Mouse (Mus musculus): ENCODE results near the gene Phykpl. TPM values are rescaled to one million over a fixed set of nuclear protein-coding genes. Genes with fewer than 3 reads are reported as not detected.

Gene Phykpl
- polyA plus RNA-seq, 1 experiment from 2014 or later: 16.1 TPM

DNA sequence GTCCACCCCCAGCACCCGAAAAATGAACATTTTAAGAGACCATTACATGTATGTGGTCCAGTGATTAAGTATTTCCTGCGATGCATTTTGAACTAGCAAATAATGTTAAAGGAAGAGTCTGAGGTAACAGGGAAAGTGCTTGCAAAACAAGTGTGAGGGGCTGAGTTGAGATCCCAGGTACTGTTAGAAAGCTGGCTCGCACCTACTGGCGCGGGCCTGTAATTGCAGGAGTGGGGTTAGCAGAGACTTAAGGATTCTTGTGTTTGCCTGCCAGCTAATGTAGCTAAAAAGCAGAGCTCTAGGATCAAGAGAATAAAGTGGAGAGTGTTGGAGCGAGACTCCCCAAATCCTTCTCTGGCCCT lies 51.7 kb downstream of the Phykpl start:
- Histone ChIP-seq H3K4me2 (ENCODE audit: low read length) (peak overlapping the region; percentile 82), H3K27me3 (ENCODE audit: control insufficient read depth, insufficient read depth, low read length) (no peaks in the 10 kb centered on the region), H3K9ac (ENCODE audit: low read length) (peak overlapping the region; percentile 80), H3K9me3 (ENCODE audit: control insufficient read depth, low read length) (no peaks in the 10 kb centered on the region), H3K4me1 (ENCODE audit: control insufficient read depth in 2 of 2, insufficient read depth in 2 of 2, low read length in 2 of 2) (peaks cover 2 to 11% of the 10 kb centered on the region in 2 experiments; a peak in 3 of 4 replicates), H3K27ac (replicated peaks in 1 of 2; ENCODE audit: control insufficient read depth in 1 of 2, insufficient read depth in 1 of 2, low read depth in 2 of 2, low read length in 2 of 2) (peak overlapping the region; percentile 66 to 76), H3K4me3 (ENCODE audit: control insufficient read depth in 1 of 2, insufficient read depth in 1 of 2, low read depth in 1 of 2, low read length in 2 of 2) (peak overlapping the region; percentile 80), H3K36me3 (ENCODE audit: control insufficient read depth, insufficient read depth, low read length) (0 out of 2 replicates have a peak, but pooled peaks cover 3% of the 10 kb centered on the region)
- WGBS: 2% methylated on average over 6 of the region's 6 CpGs
- ATAC-seq (ENCODE audit: insufficient number of reproducible peaks, insufficient read depth, low FRiP score, low read depth): no peak

DNA sequence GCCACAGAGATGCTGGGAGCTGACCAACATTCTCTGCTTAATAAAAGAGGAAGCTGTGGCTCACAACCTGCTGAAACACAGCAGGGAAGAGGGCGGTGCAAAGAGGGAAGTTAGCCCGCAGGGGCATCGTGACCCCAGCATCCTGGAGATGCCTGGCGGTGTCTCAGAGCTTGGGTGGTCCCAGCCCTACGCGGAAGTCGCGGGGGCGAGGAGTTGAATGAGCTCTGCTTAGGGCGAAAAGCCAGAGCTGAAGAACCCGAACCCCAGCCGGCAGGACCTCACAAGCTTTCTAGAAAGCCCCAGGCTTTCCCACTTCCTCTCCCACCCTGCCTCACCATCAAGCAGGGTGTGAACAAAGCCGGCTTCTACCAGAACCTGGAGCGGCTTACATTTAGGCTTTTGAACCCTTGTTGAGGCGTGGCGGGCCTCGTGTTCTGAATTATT lies 53.4 kb downstream of the Phykpl start:
- Histone ChIP-seq H3K27me3 (ENCODE audit: control insufficient read depth, insufficient read depth, low read length) (no peaks in the 10 kb centered on the region), H3K4me1 (ENCODE audit: control insufficient read depth in 2 of 2, insufficient read depth in 2 of 2, low read length in 2 of 2) (peaks cover 2 to 11% of the 10 kb centered on the region in 2 experiments; a peak in 3 of 4 replicates), H3K4me2 (ENCODE audit: low read length) (peak overlapping the region; percentile 54), H3K27ac (replicated peaks in 1 of 2; ENCODE audit: control insufficient read depth in 1 of 2, insufficient read depth in 1 of 2, low read depth in 2 of 2, low read length in 2 of 2) (peak overlapping the region; percentile 41 to 44; a peak in 3 of 4 replicates), H3K9me3 (ENCODE audit: control insufficient read depth, low read length) (no peaks in the 10 kb centered on the region), H3K36me3 (ENCODE audit: control insufficient read depth, insufficient read depth, low read length) (0 out of 2 replicates have a peak, but pooled peaks cover 7% of the 10 kb centered on the region), H3K4me3 (ENCODE audit: control insufficient read depth in 1 of 2, insufficient read depth in 1 of 2, low read depth in 1 of 2, low read length in 2 of 2) (no peak overlapping the region; a peak in 1 of 4 replicates), H3K9ac (ENCODE audit: low read length) (peak overlapping the region; percentile 2; the same call in 1 of the 2 replicates)
- ATAC-seq (ENCODE audit: insufficient number of reproducible peaks, insufficient read depth, low FRiP score, low read depth): no peak
- WGBS: 3% methylated on average over 17 of the region's 17 CpGs

- no peak overlapping the region for H3K4me3 ChIP-seq (ENCODE audit: control insufficient read depth in 1 of 2, insufficient read depth in 1 of 2, low read depth in 1 of 2, low read length in 2 of 2)
- peak overlapping the region; percentile 54 for H3K4me2 ChIP-seq (ENCODE audit: low read length)
- H3K4me1 ChIP-seq (ENCODE audit: control insufficient read depth in 2 of 2, insufficient read depth in 2 of 2, low read length in 2 of 2): peaks cover 4 to 11% of the 10 kb centered on the region in 2 experiments; a peak in 3 of 4 replicates
- H3K27me3 ChIP-seq (ENCODE audit: control insufficient read depth, insufficient read depth, low read length): no peaks in the 10 kb centered on the region
- H3K36me3 ChIP-seq (ENCODE audit: control insufficient read depth, insufficient read depth, low read length): peaks cover 12% of the 10 kb centered on the region; the same call in 1 of the 2 replicates
- 72% methylated on average over 5 of the region's 5 CpGs for WGBS
- H3K9ac ChIP-seq (ENCODE audit: low read length): no peak overlapping the region
- no peak for ATAC-seq (ENCODE audit: insufficient number of reproducible peaks, insufficient read depth, low FRiP score, low read depth)
- no peaks in the 10 kb centered on the region for H3K9me3 ChIP-seq (ENCODE audit: control insufficient read depth, low read length)
- H3K27ac ChIP-seq (replicated peaks in 1 of 2; ENCODE audit: control insufficient read depth in 1 of 2, insufficient read depth in 1 of 2, low read depth in 2 of 2, low read length in 2 of 2): peak overlapping the region in 1 of 2 experiments; percentile 44; a peak in 2 of 4 replicates
Measured at GRCm38 (mm10) chr11:51638497-51638896, 53.9 kb downstream of the Phykpl start.

- no peak for ATAC-seq (ENCODE audit: insufficient number of reproducible peaks, insufficient read depth, low FRiP score, low read depth)
- Histone ChIP-seq H3K9ac (ENCODE audit: low read length) (no peak overlapping the region), H3K9me3 (ENCODE audit: control insufficient read depth, low read length) (no peaks in the 10 kb centered on the region), H3K4me3 (ENCODE audit: control insufficient read depth in 1 of 2, insufficient read depth in 1 of 2, low read depth in 1 of 2, low read length in 2 of 2) (no peak overlapping the region), H3K27me3 (ENCODE audit: control insufficient read depth, insufficient read depth, low read length) (no peaks in the 10 kb centered on the region), H3K36me3 (ENCODE audit: control insufficient read depth, insufficient read depth, low read length) (peaks cover 27% of the 10 kb centered on the region), H3K27ac (replicated peaks in 1 of 2; ENCODE audit: control insufficient read depth in 1 of 2, insufficient read depth in 1 of 2, low read depth in 2 of 2, low read length in 2 of 2) (no peak overlapping the region), H3K4me1 (ENCODE audit: control insufficient read depth in 2 of 2, insufficient read depth in 2 of 2, low read length in 2 of 2) (peaks cover 5 to 7% of the 10 kb centered on the region in 2 experiments; a peak in 2 of 4 replicates), H3K4me2 (ENCODE audit: low read length) (no peak overlapping the region)
- WGBS: 81% methylated on average over 7 of the region's 7 CpGs
Measured at GRCm38 (mm10) chr11:51640748-51641147, 56.2 kb downstream of the Phykpl start.

DNA sequence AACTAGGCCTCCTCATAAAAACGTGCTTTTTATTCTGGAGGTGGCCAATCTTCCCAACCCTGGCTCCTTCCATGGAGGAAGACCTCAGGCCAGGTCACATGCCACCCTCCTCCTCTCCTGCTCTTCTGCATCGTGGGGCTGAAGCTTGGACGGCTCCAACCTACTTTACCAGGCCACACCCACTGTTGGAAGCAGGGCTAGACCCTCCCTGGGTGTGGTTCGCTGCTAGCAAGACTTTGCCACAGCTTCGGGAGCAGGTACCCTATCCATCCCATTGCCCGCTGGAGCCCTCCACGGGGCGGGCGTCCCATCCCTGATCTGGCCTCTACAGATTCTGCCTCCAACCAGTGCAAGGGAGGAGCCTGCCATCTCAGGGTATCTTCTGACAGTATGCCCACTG lies 58.6 kb downstream of the Phykpl start:
- no peaks in the 10 kb centered on the region for H3K27me3 ChIP-seq (ENCODE audit: control insufficient read depth, insufficient read depth, low read length)
- H3K9ac ChIP-seq (ENCODE audit: low read length): no peak overlapping the region
- no peak for ATAC-seq (ENCODE audit: insufficient number of reproducible peaks, insufficient read depth, low FRiP score, low read depth)
- peaks cover 27% of the 10 kb centered on the region for H3K36me3 ChIP-seq (ENCODE audit: control insufficient read depth, insufficient read depth, low read length)
- peak overlapping the region; percentile 5; the same call in 1 of the 2 replicates for H3K4me2 ChIP-seq (ENCODE audit: low read length)
- peaks cover under 1 to 9% of the 10 kb centered on the region in 2 experiments; a peak in 2 of 4 replicates for H3K4me1 ChIP-seq (ENCODE audit: control insufficient read depth in 2 of 2, insufficient read depth in 2 of 2, low read length in 2 of 2)
- H3K9me3 ChIP-seq (ENCODE audit: control insufficient read depth, low read length): no peaks in the 10 kb centered on the region
- no peak overlapping the region for H3K4me3 ChIP-seq (ENCODE audit: control insufficient read depth in 1 of 2, insufficient read depth in 1 of 2, low read depth in 1 of 2, low read length in 2 of 2)
- WGBS: 60% methylated on average over 9 of the region's 9 CpGs
- H3K27ac ChIP-seq (replicated peaks in 1 of 2; ENCODE audit: control insufficient read depth in 1 of 2, insufficient read depth in 1 of 2, low read depth in 2 of 2, low read length in 2 of 2): no peak overlapping the region

DNA sequence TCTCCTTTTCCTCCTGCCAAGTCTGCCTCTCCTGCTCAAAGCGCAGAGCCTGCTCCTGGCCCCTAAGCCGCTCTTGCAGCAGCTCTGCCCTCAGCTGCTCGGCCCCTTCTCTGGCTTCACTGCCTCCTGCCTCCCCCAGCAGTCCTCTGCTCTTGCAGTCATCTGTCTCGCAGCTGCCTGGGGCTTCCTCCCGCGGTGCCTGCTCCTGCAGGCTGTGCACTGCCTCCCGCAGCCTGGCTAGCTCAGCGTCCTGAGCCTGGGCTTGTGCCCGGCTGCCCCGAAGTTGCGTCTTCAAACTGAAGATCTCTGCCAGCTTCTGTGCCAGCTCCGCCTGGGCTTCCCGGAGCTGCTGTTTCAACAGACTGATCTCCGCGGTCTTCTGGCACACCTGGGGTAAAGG lies 59.2 kb downstream of the Phykpl start:
- H3K4me2 ChIP-seq (ENCODE audit: low read length): peak overlapping the region; percentile 5; the same call in 1 of the 2 replicates
- 47% methylated on average over 15 of the region's 15 CpGs for WGBS
- ATAC-seq (ENCODE audit: insufficient number of reproducible peaks, insufficient read depth, low FRiP score, low read depth): no peak

GRCm38 (mm10) chr11:51644217-51644616 lies 59.7 kb downstream of the Phykpl start:
- Histone ChIP-seq H3K9me3 (ENCODE audit: control insufficient read depth, low read length) (no peaks in the 10 kb centered on the region), H3K4me3 (ENCODE audit: control insufficient read depth in 1 of 2, insufficient read depth in 1 of 2, low read depth in 1 of 2, low read length in 2 of 2) (no peak overlapping the region), H3K9ac (ENCODE audit: low read length) (no peak overlapping the region), H3K27me3 (ENCODE audit: control insufficient read depth, insufficient read depth, low read length) (no peaks in the 10 kb centered on the region), H3K4me2 (ENCODE audit: low read length) (no peak overlapping the region), H3K36me3 (ENCODE audit: control insufficient read depth, insufficient read depth, low read length) (peaks cover 27% of the 10 kb centered on the region), H3K27ac (replicated peaks in 1 of 2; ENCODE audit: control insufficient read depth in 1 of 2, insufficient read depth in 1 of 2, low read depth in 2 of 2, low read length in 2 of 2) (no peak overlapping the region), H3K4me1 (ENCODE audit: control insufficient read depth in 2 of 2, insufficient read depth in 2 of 2, low read length in 2 of 2) (peaks cover 9 to 17% of the 10 kb centered on the region in 2 experiments)
- WGBS: 75% methylated on average over 16 of the region's 16 CpGs
- no peak for ATAC-seq (ENCODE audit: insufficient number of reproducible peaks, insufficient read depth, low FRiP score, low read depth)

More for the DNA sequence above, 59.2 kb downstream of the Phykpl start:
- peaks cover 27% of the 10 kb centered on the region for H3K36me3 ChIP-seq (ENCODE audit: control insufficient read depth, insufficient read depth, low read length)
- H3K9ac ChIP-seq (ENCODE audit: low read length): no peak overlapping the region
- H3K4me3 ChIP-seq (ENCODE audit: control insufficient read depth in 1 of 2, insufficient read depth in 1 of 2, low read depth in 1 of 2, low read length in 2 of 2): no peak overlapping the region
- H3K4me1 ChIP-seq (ENCODE audit: control insufficient read depth in 2 of 2, insufficient read depth in 2 of 2, low read length in 2 of 2): peaks cover 6 to 13% of the 10 kb centered on the region in 2 experiments; a peak in 3 of 4 replicates
- H3K27ac ChIP-seq (replicated peaks in 1 of 2; ENCODE audit: control insufficient read depth in 1 of 2, insufficient read depth in 1 of 2, low read depth in 2 of 2, low read length in 2 of 2): no peak overlapping the region
- H3K27me3 ChIP-seq (ENCODE audit: control insufficient read depth, insufficient read depth, low read length): no peaks in the 10 kb centered on the region
- no peaks in the 10 kb centered on the region for H3K9me3 ChIP-seq (ENCODE audit: control insufficient read depth, low read length)

- Histone ChIP-seq H3K9ac (ENCODE audit: low read length) (no peak overlapping the region), H3K27ac (replicated peaks in 1 of 2; ENCODE audit: control insufficient read depth in 1 of 2, insufficient read depth in 1 of 2, low read depth in 2 of 2, low read length in 2 of 2) (0 out of 4 replicates have a peak overlapping the region, but pooled peaks of 1 of the 2 experiments have one; percentile 19), H3K36me3 (ENCODE audit: control insufficient read depth, insufficient read depth, low read length) (peaks cover 27% of the 10 kb centered on the region), H3K4me1 (ENCODE audit: control insufficient read depth in 2 of 2, insufficient read depth in 2 of 2, low read length in 2 of 2) (peaks cover 20 to 25% of the 10 kb centered on the region in 2 experiments), H3K4me2 (ENCODE audit: low read length) (no peak overlapping the region), H3K9me3 (ENCODE audit: control insufficient read depth, low read length) (no peaks in the 10 kb centered on the region), H3K27me3 (ENCODE audit: control insufficient read depth, insufficient read depth, low read length) (no peaks in the 10 kb centered on the region), H3K4me3 (ENCODE audit: control insufficient read depth in 1 of 2, insufficient read depth in 1 of 2, low read depth in 1 of 2, low read length in 2 of 2) (no peak overlapping the region)
- ATAC-seq (ENCODE audit: insufficient number of reproducible peaks, insufficient read depth, low FRiP score, low read depth): no peak
- WGBS: 73% methylated on average over 13 of the region's 13 CpGs
Measured at GRCm38 (mm10) chr11:51645293-51645692, 60.7 kb downstream of the Phykpl start.
